Mouse (Mus musculus): ENCODE measurements around the gene Tnrc18. TPM values are rescaled to one million over a fixed set of nuclear protein-coding genes. Genes with fewer than 3 reads are reported as not detected.

Tnrc18 gene
- total RNA-seq, 2 experiments from 2014 or later, result 82.2 TPM

GRCm38 (mm10) chr5:142823096-142824062, 5.9 kb upstream of the Tnrc18 start:
- peak; percentile 78 to 90 for DNase-seq (ENCODE audit: low spot score in 2 of 2)

GRCm38 (mm10) chr5:142822286-142823095, 5.0 kb upstream of the Tnrc18 start:
- peak in 1 of 2 experiments; percentile 50 for DNase-seq (ENCODE audit: low spot score in 2 of 2)

GRCm38 (mm10) chr5:142821974-142822285, 4.5 kb upstream of the Tnrc18 start:
- DNase-seq (ENCODE audit: low spot score in 2 of 2), result no peak

- DNase-seq (ENCODE audit: low spot score in 2 of 2), result peak; percentile 86 to 94
Measured at GRCm38 (mm10) chr5:142821266-142821973, 4.0 kb upstream of the Tnrc18 start.

- peak; percentile 59 to 83 for DNase-seq (ENCODE audit: low spot score in 2 of 2)
Measured at GRCm38 (mm10) chr5:142820276-142821265, 3.1 kb upstream of the Tnrc18 start.

GRCm38 (mm10) chr5:142819385-142820275, 2.2 kb upstream of the Tnrc18 start:
- DNase-seq (ENCODE audit: low spot score in 2 of 2), result peak; percentile 50 to 70

GRCm38 (mm10) chr5:142818435-142819360, 1.2 kb upstream of the Tnrc18 start:
- peak; percentile 59 to 80 for DNase-seq (ENCODE audit: low spot score in 2 of 2)

- peak; percentile 72 to 82 for DNase-seq (ENCODE audit: low spot score in 2 of 2)
Measured at GRCm38 (mm10) chr5:142816811-142817523, 495 bp downstream of the Tnrc18 start.

- peak in 1 of 2 experiments; percentile 59 for DNase-seq (ENCODE audit: low spot score in 2 of 2)
Measured at GRCm38 (mm10) chr5:142816031-142816810, 1.2 kb downstream of the Tnrc18 start.

GRCm38 (mm10) chr5:142815421-142816001, 2.0 kb downstream of the Tnrc18 start:
- DNase-seq (ENCODE audit: low spot score in 2 of 2), result peak in 1 of 2 experiments; percentile 43

GRCm38 (mm10) chr5:142814711-142815420, 2.6 kb downstream of the Tnrc18 start:
- peak in 1 of 2 experiments; percentile 63 for DNase-seq (ENCODE audit: low spot score in 2 of 2)

- DNase-seq (ENCODE audit: low spot score in 2 of 2), result peak in 1 of 2 experiments; percentile 46
Measured at GRCm38 (mm10) chr5:142814161-142814651, 3.3 kb downstream of the Tnrc18 start.

GRCm38 (mm10) chr5:142813722-142814111, 3.7 kb downstream of the Tnrc18 start:
- peak in 1 of 2 experiments; percentile 35 for DNase-seq (ENCODE audit: low spot score in 2 of 2)

- DNase-seq (ENCODE audit: low spot score in 2 of 2), result peak in 1 of 2 experiments; percentile 48
Measured at GRCm38 (mm10) chr5:142812976-142813721, 4.3 kb downstream of the Tnrc18 start.
